Mouse (Mus musculus): ENCODE results near the gene Vwa2. TPM values are rescaled to one million over a fixed set of nuclear protein-coding genes. Genes with fewer than 3 reads are reported as not detected.

Vwa2 gene
- polyA plus RNA-seq, 1 experiment from 2014 or later: 0.65 TPM

- Histone ChIP-seq H3K36me3 (no peaks in the 10 kb centered on the region), H3K4me1 (replicated peaks) (peaks cover 14% of the 10 kb centered on the region), H3K27ac (no peak overlapping the region), H3K27me3 (ENCODE audit: insufficient read depth, poor library complexity, severe bottlenecking) (no peaks in the 10 kb centered on the region), H3K9me3 (0 out of 2 replicates have a peak, but pooled peaks cover 4% of the 10 kb centered on the region), H3K4me3 (no peak overlapping the region)
- DNase-seq (ENCODE audit: low spot score): no peak
- WGBS: 94% methylated on average over 7 of the region's 7 CpGs
Measured at GRCm38 (mm10) chr19:56942216-56942615, 68.2 kb downstream of the Vwa2 start.

DNA sequence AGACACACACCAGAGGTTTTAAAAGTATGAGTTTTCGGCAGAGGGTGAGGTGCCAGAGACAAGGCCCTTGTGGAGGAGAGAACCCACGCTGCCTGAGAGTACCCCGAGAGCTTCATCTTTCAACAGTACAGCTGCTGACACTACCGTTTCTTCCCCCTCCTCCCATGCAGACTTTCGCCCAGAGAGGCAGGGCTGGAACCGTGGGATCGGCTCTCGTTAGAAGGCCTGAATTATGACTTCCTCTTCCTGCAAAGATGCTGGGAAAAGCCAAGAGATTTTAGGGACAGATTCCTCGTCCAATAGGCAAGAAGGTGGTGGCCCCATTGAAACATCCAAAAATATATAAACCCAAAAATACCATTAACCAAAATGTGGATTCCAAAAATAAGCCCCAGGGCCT, 70.2 kb downstream of the Vwa2 start:
- no peak for DNase-seq (ENCODE audit: low spot score)
- 88% methylated on average over 9 of the region's 9 CpGs for WGBS
- Histone ChIP-seq H3K9me3 (0 out of 2 replicates have a peak, but pooled peaks cover 4% of the 10 kb centered on the region), H3K4me3 (no peak overlapping the region), H3K36me3 (no peaks in the 10 kb centered on the region), H3K27me3 (ENCODE audit: insufficient read depth, poor library complexity, severe bottlenecking) (no peaks in the 10 kb centered on the region), H3K27ac (no peak overlapping the region), H3K4me1 (replicated peaks) (peaks cover 14% of the 10 kb centered on the region)

DNA sequence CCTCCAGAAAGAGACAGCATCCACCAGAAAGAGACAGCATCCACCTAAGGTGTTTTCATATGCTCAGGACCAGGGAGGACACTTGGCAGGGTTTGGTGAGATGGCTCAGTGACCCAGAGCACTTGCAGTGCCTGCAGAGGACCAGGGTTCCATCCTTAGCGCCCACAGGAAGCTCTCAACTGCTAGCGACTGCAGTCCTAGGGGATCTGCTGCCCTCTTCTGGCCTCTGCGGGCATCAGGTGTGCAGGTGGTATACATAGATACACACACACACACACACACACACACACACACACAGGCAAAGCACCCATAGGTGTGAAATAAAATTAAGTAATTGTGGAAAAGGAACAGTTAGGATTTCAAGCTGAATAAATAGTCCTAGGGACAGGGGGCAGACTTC, 70.8 kb downstream of the Vwa2 start:
- 90% methylated on average over 3 of the region's 3 CpGs for whole genome bisulfite sequencing
- H3K4me3 ChIP-seq: no peak overlapping the region
- no peak overlapping the region for H3K27ac ChIP-seq
- no peaks in the 10 kb centered on the region for H3K27me3 ChIP-seq (ENCODE audit: insufficient read depth, poor library complexity, severe bottlenecking)
- H3K9me3 ChIP-seq: 0 out of 2 replicates have a peak, but pooled peaks cover 4% of the 10 kb centered on the region
- H3K4me1 ChIP-seq (replicated peaks): peaks cover 9% of the 10 kb centered on the region
- no peak for DNase-seq (ENCODE audit: low spot score)
- H3K36me3 ChIP-seq: no peaks in the 10 kb centered on the region

- H3K9me3 ChIP-seq: 0 out of 2 replicates have a peak, but pooled peaks cover 4% of the 10 kb centered on the region
Measured at GRCm38 (mm10) chr19:56945621-56946020, 71.6 kb downstream of the Vwa2 start.

DNA sequence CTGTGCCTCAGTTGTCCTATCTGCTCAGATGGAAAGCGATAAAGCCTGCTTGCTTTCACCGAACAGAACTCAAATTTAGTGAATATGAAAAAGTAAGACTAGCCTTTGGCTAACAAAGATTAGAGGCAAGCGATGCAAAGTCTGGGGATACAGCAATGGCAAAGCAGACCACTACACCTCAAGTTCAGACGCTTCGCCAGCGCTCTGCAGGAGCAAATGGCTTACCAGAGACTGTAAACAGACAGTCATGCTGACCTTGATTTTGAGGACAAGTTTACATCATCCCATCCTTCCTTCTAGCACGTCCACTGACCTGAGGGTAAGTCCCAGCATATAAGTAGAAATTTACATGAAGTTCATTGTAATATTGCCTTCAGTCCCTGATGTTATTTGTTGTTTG, 72.2 kb downstream of the Vwa2 start:
- Histone ChIP-seq H3K4me1 (replicated peaks) (peaks cover 4% of the 10 kb centered on the region; the same call in 1 of the 2 replicates), H3K27me3 (ENCODE audit: insufficient read depth, poor library complexity, severe bottlenecking) (no peaks in the 10 kb centered on the region), H3K9me3 (0 out of 2 replicates have a peak, but pooled peaks cover 4% of the 10 kb centered on the region), H3K4me3 (no peak overlapping the region), H3K36me3 (no peaks in the 10 kb centered on the region), H3K27ac (no peak overlapping the region)
- 92% methylated on average over 7 of the region's 7 CpGs for WGBS
- DNase-seq (ENCODE audit: low spot score): no peak

More at GRCm38 (mm10) chr19:56945621-56946020, 71.6 kb downstream of the Vwa2 start:
- Histone ChIP-seq H3K4me1 (replicated peaks) (peaks cover 4% of the 10 kb centered on the region; the same call in 1 of the 2 replicates), H3K27ac (no peak overlapping the region), H3K27me3 (ENCODE audit: insufficient read depth, poor library complexity, severe bottlenecking) (no peaks in the 10 kb centered on the region), H3K36me3 (no peaks in the 10 kb centered on the region), H3K4me3 (no peak overlapping the region)
- 79% methylated on average over 2 of the region's 2 CpGs for whole genome bisulfite sequencing
- DNase-seq (ENCODE audit: low spot score): no peak

- H3K27me3 ChIP-seq (ENCODE audit: insufficient read depth, poor library complexity, severe bottlenecking): no peaks in the 10 kb centered on the region
- no peak overlapping the region for H3K4me3 ChIP-seq
- peaks cover 4% of the 10 kb centered on the region; the same call in 1 of the 2 replicates for H3K4me1 ChIP-seq (replicated peaks)
- H3K27ac ChIP-seq: no peak overlapping the region
- WGBS: 92% methylated on average over 3 of the region's 3 CpGs
- no peak for DNase-seq (ENCODE audit: low spot score)
- H3K9me3 ChIP-seq: 0 out of 2 replicates have a peak, but pooled peaks cover 4% of the 10 kb centered on the region
- H3K36me3 ChIP-seq: no peaks in the 10 kb centered on the region
Measured at GRCm38 (mm10) chr19:56946727-56947126, 72.7 kb downstream of the Vwa2 start.

GRCm38 (mm10) chr19:56947971-56948610, 74.0 kb downstream of the Vwa2 start:
- 0 out of 2 replicates have a peak, but pooled peaks cover 4% of the 10 kb centered on the region for H3K9me3 ChIP-seq
- peaks cover 4% of the 10 kb centered on the region; the same call in 1 of the 2 replicates for H3K4me1 ChIP-seq (replicated peaks)
- H3K27me3 ChIP-seq (ENCODE audit: insufficient read depth, poor library complexity, severe bottlenecking): no peaks in the 10 kb centered on the region
- no peak for DNase-seq (ENCODE audit: low spot score)
- H3K4me3 ChIP-seq: no peak overlapping the region
- no peaks in the 10 kb centered on the region for H3K36me3 ChIP-seq
- WGBS: 69% methylated on average over 6 of the region's 6 CpGs
- no peak overlapping the region for H3K27ac ChIP-seq

- DNase-seq (ENCODE audit: low spot score): no peak
- H3K4me3 ChIP-seq: no peak overlapping the region
- WGBS: 73% methylated on average over 8 of the region's 8 CpGs
- peaks cover 4% of the 10 kb centered on the region; the same call in 1 of the 2 replicates for H3K4me1 ChIP-seq (replicated peaks)
- H3K27me3 ChIP-seq (ENCODE audit: insufficient read depth, poor library complexity, severe bottlenecking): no peaks in the 10 kb centered on the region
- H3K36me3 ChIP-seq: no peaks in the 10 kb centered on the region
- H3K9me3 ChIP-seq: 0 out of 2 replicates have a peak, but pooled peaks cover 1% of the 10 kb centered on the region
- no peak overlapping the region for H3K27ac ChIP-seq
Measured at GRCm38 (mm10) chr19:56949868-56950267, 75.8 kb downstream of the Vwa2 start.

DNA sequence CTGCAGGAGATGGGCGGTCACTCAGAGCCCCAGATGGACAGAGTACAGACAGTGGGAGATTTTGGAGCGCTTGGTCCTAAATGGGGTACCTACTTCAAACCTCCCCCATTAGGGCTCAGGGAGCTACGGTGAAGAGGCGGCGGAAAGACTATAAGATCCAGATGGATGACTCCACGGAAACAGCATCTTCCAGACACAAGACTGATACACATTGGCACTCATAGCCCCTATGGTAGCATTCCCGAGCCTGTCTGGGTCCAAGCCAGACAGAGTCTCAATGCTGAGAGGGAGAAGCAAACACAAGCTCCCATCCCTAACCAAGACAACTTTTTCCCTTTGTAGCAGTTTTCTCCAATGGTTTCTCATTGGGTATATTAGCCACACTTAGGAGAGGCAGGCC, 76.8 kb downstream of the Vwa2 start:
- Histone ChIP-seq H3K4me1 (replicated peaks) (peaks cover 7% of the 10 kb centered on the region), H3K36me3 (no peaks in the 10 kb centered on the region), H3K9me3 (no peaks in the 10 kb centered on the region), H3K4me3 (no peak overlapping the region), H3K27ac (no peak overlapping the region), H3K27me3 (ENCODE audit: insufficient read depth, poor library complexity, severe bottlenecking) (no peaks in the 10 kb centered on the region)
- WGBS: 82% methylated on average over 7 of the region's 7 CpGs
- DNase-seq (ENCODE audit: low spot score): no peak

- no peak overlapping the region for H3K27ac ChIP-seq
- no peak overlapping the region for H3K4me3 ChIP-seq
- no peaks in the 10 kb centered on the region for H3K9me3 ChIP-seq
- H3K27me3 ChIP-seq (ENCODE audit: insufficient read depth, poor library complexity, severe bottlenecking): no peaks in the 10 kb centered on the region
- no peak for DNase-seq (ENCODE audit: low spot score)
- 88% methylated on average over 4 of the region's 4 CpGs for WGBS
- peaks cover 10% of the 10 kb centered on the region; the same call in 1 of the 2 replicates for H3K4me1 ChIP-seq (replicated peaks)
- no peaks in the 10 kb centered on the region for H3K36me3 ChIP-seq
Measured at GRCm38 (mm10) chr19:56953856-56954255, 79.8 kb downstream of the Vwa2 start.

- 89% methylated on average over 13 of the region's 13 CpGs for WGBS
- no peaks in the 10 kb centered on the region for H3K36me3 ChIP-seq
Measured at GRCm38 (mm10) chr19:56954857-56955256, 80.8 kb downstream of the Vwa2 start.

DNA sequence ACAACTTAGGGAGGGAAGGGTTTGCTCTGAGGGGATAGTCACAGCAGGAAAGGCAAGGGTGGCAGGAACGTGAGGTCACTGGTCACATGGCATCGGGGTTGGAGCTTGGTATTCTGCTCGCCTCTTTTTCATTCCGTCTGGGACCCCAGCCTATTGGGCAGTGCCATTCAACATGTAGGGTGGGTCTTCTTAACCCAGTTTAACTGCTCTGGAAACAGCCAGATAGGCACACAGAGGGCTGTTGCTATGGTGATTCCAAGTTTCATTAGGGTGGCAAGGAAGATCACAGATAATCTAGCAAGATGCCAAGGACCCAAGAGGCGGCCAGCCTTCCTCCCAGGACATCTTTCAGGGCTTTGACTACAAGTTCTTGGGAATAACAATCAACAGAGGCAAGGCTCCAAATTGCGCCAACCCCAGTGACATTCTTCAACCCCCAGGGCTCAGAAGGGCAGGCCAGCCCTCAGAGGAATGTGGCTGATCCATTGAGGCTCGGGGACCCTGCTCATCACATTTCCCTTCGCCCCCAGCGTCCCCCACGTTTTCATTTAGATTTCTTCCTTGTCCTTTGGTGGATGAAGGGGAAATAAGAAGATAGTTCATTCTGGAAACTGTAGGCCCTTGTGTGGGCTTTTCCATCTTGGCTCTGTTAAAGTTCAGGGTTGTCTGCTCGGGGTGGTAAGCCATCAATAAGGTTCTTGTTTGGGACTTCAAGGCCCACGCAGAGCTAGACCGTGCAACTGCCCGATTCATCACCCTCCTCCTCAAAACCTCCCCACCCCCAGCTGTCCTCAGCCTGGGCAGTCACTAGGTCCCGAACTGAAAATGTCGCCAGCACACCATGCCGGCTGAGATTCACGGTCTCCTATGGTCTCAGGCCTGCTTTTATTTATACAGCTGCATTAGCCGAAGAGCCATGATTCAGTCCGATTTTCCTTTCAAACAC, 81.8 kb downstream of the Vwa2 start:
- Histone ChIP-seq H3K4me3 (no peak overlapping the region), H3K36me3 (no peaks in the 10 kb centered on the region), H3K9me3 (no peaks in the 10 kb centered on the region), H3K4me1 (replicated peaks) (peaks cover 21% of the 10 kb centered on the region), H3K27ac (no peak overlapping the region), H3K27me3 (ENCODE audit: insufficient read depth, poor library complexity, severe bottlenecking) (no peaks in the 10 kb centered on the region)
- DNase-seq (ENCODE audit: low spot score): no peak
- 72% methylated on average over 20 of the region's 20 CpGs for WGBS

More at GRCm38 (mm10) chr19:56954857-56955256, 80.8 kb downstream of the Vwa2 start:
- peaks cover 16% of the 10 kb centered on the region for H3K4me1 ChIP-seq (replicated peaks)
- no peaks in the 10 kb centered on the region for H3K27me3 ChIP-seq (ENCODE audit: insufficient read depth, poor library complexity, severe bottlenecking)
- H3K9me3 ChIP-seq: no peaks in the 10 kb centered on the region
- H3K4me3 ChIP-seq: no peak overlapping the region
- no peak overlapping the region for H3K27ac ChIP-seq
- DNase-seq (ENCODE audit: low spot score): no peak

- no peak for DNase-seq (ENCODE audit: low spot score)
- Histone ChIP-seq H3K4me3 (no peak overlapping the region), H3K27ac (no peak overlapping the region), H3K9me3 (no peaks in the 10 kb centered on the region), H3K36me3 (no peaks in the 10 kb centered on the region), H3K4me1 (replicated peaks) (peaks cover 21% of the 10 kb centered on the region), H3K27me3 (ENCODE audit: insufficient read depth, poor library complexity, severe bottlenecking) (no peaks in the 10 kb centered on the region)
- 81% methylated on average over 4 of the region's 4 CpGs for whole genome bisulfite sequencing
Measured at GRCm38 (mm10) chr19:56958011-56958410, 84.0 kb downstream of the Vwa2 start.
